Mouse (Mus musculus) retina, adult 2 months (tissue): ENCODE measurements around the gene Gm4756.
"Not testable (repeated sequence)": the region's sequence is repeated elsewhere in the genome, so short reads cannot be mapped to it uniquely, and the experiment has no call there.

ENCODE experiments used
- DNase-seq: peaks from one replicate; pipeline ENCODE4 v3.0.0-alpha.2; 2012; ENCODE audit warnings: low read depth, low spot score

Gm4756 gene

GRCm38 (mm10) chr12:72649611-72650330 is at the start of gene Gm4756:
Gm4756 (minus strand) TSS chr12:72649661.
- DNase-seq: no peak

DNA sequence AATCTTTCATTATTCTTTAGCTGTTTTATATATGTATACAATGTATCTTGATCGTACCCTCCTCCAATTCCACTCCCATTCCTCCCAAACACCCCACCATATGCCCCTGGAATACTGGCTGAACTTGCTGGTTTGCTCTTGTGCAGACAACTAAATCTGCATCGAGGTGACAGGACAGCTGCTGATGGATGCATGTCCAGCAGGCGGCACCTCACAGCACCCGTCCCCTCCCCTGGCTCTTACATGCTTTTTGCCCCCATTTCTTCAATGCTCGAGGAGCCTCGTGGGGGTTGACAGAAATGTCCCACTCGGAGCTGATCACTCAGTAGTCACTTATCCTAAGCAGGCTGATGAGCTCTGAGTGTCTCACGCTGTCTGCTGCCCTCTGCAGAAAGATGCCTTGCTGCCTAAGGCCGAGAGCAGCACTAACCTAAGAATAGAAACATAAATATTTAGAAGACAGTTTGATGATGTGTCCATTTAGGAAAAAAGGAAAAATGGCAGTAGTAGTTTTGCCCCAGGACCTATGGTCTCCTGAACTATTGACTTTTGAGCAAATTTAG is 45.5 kb upstream of the Gm4756 start:
- no peak for DNase-seq

DNA sequence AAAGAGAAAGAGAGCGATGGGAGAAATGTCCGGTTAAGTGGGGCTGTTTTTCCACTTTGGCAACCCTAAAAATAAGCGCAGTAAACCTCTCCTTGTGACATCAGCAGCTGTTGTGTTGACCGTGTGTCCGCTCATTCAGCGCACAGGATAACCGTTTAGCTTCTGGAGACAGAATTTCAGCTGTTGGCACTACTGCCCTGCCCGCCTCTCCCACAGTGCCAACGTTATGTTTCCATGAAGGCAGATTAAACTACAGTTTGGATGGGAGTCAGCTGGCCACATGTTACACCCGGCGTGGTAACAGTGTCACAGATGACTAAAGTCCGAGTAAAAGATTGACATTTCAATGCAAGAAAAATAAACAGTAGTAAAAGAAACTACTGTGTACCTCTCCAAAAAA is 45.0 kb upstream of the Gm4756 start:
- no peak for DNase-seq

- DNase-seq: peak; percentile 43
These were observed 44.4 kb upstream of the Gm4756 start for GRCm38 (mm10) chr12:72693895-72694294.

DNA sequence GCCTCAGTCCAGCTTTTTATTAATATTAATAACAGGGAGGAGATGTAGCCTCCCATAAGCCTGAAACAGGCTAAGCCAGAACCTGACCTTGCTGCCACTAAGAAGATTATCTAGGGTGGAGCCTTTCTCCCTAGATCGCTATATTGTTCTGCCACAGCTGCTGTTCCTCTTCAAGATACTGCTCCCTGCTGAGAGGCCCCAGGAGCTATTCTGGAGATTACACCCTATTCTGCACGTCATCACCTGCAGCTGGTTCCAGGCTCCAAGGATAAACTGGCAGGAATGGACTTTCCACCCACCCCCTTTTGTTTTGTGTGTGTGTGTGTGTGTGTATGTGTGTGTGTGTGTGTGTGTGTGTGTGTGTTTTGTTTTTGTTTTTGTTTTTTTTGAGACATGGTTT is 38.8 kb upstream of the Gm4756 start:
- DNase-seq: peak; percentile 54

- DNase-seq: not testable (repeated sequence)
These were observed 38.3 kb upstream of the Gm4756 start for GRCm38 (mm10) chr12:72687741-72688140.

- not testable (repeated sequence) for DNase-seq
These were observed 37.1 kb upstream of the Gm4756 start for GRCm38 (mm10) chr12:72686566-72686965.

DNA sequence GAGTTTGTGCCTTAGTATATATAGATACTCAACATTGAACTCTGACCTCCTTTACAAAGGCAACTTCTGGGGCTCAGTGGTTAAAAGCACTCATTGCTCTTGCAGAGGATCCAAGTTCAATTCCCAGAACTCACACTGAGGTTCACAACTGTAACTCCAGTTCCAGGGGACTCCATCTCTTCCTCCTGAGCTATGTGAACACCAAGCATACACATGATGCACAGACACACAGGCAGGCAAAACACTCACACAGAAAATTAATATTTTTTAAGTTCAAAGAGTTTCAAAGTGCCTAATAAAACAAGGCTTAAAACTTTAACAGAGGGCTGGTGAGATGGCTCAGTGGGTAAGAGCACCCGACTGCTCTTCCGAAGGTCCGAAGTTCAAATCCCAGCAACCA is 34.2 kb upstream of the Gm4756 start:
- no peak for DNase-seq

DNA sequence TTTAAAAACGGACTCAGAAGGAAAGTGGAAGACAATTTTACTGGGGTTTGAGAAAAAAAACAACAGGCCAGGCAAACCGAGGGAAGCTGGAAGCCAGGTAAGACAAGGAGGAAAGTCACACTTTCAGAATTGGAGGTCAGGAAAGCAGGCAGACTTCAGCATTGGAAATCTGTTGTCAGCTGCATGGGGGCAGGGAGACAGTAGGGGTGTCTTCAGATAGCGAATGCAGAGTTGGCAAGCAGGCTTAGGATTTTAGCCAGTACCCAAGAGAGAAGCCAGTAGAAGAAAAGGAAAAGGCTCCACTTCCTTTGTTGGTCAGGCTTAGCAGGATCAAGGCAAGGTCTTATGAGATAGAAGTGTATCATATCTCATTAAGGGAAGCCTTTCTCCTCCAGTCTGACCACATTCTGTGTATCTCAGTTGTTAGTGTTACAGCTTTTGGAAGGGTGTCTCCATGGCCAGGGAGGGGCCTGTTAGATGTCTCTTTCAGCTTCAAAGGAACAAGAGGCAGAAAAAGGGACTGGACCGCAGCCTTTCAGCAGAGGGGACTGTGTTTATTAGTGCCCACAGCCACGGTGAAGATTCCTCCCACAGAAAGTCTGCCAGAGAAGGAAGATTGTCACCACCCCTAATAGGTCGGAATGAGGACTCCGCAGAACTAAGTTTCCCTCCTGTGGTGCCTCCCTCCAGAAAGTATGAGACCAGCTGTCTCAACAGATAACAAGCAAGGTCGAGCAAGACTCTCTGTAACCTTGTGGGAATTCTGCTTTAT is 33.2 kb upstream of the Gm4756 start:
- DNase-seq: no peak

DNA sequence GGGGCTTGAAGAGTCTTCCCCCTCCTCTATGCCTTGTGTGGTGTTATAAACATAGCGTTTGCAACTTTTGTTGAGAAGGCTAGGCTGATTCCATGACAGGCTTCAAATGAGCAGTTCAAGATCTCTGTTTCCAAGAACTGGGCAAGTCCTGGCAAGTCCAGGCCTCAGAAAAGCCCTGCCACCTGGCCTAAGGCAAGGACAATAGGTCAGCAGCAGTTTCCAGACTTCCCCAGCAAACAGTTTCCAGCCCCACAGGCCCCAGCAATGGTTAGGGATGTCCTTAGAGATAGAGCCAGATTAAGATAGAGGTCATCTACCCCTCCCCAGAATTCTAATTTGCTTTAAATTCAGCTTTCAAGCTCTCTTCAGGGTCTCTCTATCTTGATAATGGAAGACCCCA is 32.5 kb upstream of the Gm4756 start:
- DNase-seq: no peak

DNA sequence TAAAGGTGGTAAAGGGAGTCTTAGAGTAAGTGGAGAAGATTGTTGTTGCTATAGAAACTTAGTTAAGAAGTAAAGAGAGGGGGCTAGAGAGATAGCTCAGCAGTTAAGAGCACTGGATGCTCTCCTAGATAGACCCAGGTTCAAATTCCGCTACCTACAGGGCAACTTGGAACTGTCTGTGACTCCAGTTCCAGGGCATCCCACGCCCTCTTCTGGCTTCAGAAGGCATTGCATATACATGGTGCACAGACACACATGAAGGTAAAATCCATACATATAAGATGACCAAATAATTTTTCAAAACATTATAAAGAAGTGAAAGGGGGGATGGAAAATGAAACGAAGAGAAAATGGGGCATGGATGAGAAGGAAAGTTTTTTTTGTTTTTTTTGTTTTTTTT is 30.2 kb upstream of the Gm4756 start:
- DNase-seq: no peak

DNA sequence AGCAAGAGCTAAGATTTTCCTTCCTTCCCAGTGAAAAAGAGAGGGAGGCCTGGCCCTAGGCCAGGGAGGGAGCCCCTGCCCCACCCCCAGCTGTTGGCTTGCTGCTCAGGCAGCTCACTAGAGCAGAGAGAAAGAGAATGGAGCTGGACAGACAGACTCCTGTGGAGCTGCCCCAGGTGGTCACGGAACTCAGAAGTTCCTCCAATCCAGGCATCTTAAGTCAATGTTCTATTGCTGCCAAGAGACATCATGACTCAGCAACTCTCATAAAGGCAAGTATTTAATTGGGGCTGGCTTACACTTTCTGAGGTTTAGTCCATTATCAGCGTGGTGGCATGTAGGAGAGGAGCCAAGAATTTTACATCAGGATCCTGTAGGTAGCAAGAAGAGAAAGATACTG is 25.4 kb upstream of the Gm4756 start:
- DNase-seq: no peak

DNA sequence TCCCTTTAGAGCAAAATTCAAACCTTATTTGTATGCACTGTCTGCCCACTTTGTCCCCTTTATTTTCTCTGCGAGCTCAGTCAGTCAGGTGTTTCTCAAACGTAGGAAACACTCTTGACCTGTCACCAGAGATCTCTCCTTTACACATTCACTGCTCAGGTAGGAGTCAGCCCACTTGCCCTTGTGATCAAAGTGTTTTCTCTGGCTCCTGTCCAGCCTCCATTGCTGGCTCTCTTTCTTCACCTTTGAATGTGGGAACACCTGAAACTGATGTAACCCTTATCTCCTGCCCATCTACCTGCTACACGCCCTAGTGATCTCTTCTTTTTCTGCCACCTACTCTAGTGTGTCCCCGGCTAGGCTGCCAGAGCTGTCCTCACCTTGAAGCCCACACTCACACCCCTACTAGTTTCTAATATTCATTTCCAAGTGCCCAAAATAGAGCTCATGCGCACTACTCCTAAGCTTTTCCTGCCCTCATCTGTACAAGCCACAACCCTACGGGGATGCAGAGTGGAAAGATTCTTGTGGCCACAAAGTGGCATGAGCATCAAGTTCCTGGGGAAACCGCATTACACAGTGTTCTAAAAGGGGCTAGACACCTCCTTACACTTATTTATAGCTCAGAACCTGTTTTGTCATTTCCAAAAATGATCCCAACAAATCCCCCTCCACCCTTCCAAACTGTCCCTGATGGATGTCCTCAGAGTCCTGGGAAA is 24.8 kb upstream of the Gm4756 start:
- no peak for DNase-seq

DNA sequence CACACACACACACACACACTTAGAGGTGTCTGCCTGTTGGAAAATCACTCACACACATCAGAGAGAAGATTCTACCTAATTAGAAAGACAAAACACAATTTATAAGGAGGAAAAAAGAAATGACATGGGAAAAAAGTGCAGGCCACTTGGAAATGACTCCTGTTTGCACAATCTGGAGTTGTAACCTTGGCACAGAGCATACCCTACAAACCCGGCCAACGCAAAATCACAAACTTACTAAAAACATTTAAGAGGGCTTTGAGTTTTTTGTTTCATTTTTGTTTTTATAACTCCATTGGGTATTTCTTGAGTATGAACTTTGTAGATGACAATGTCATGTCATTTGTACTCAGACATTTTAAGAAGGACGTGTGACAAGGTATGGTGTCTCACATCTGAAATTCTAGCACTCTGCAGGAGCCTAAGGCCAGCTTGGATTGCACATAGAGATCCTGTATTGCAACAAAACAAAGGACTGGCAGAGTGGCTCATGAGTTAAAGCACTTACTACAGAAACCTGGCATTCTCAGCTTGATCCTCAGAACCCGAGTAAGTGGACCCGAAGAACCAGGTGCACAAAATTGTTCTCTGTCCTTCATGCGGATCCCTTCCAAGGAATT is 22.2 kb upstream of the Gm4756 start:
- DNase-seq: no peak

DNA sequence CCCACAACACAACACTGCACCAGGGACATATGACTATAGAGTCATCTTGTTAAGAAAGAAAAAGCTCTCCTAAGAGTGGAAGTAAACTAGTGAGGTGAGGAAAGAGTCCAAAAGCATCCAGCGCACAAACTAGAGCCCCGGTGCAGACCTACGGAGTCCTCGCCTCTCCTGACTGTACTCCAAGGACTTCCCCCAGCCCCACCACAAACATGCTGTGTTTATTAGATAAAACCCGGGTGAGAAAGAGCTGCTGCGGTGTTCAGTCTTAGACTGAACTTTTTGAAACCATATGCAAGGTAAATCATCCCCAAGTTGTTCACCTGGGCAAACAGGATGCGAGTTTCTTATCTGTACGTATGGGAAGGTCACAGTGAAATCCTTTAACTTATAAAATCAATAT is 21.5 kb upstream of the Gm4756 start:
- DNase-seq: no peak

DNA sequence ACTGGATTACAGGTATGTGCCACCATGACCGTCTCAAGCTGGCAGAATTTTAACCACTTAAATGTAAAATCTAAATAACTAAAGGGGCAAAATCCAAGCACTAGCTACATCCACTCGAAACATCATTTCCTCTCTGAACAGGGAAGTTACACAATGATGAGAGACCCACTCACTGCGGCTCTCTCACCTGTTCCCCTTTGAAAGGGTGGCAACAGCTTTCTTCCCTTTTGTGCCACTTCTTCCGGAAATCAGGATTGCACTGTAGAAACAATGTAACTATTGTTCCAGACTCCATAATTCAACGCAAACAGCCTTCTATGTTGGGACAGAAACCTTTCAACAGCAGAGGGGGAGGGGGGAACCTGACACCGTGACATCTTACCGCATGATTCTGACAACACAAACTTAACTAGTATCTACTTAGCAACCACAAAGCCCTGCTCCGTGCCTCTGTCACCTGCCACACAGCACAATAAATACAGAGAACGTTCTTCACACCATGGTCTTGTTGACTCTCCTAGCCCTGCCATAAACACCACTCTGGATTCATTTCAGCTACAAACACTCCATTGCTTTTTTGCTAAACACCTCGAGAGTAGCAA is 18.5 kb upstream of the Gm4756 start:
- no peak for DNase-seq

DNA sequence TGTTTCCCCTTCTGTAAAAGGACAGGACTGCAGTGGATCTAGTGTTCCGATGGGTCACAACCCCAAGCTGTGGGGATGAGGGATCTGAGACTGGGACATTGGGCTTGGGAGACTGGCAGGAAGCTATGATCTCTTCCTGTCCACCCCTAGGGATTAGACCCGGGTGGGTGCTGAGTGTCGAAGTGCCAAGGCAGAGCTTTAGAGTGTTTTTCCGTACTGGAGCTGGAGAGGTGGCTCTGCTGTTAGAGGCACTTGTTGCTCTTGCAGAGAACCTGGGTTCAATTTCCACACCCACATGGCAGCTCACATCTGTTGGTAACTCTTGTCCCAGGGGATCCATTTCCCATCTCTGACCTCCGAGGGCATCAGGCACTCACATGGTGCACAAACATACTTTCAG is 16.6 kb upstream of the Gm4756 start:
- no peak for DNase-seq

DNA sequence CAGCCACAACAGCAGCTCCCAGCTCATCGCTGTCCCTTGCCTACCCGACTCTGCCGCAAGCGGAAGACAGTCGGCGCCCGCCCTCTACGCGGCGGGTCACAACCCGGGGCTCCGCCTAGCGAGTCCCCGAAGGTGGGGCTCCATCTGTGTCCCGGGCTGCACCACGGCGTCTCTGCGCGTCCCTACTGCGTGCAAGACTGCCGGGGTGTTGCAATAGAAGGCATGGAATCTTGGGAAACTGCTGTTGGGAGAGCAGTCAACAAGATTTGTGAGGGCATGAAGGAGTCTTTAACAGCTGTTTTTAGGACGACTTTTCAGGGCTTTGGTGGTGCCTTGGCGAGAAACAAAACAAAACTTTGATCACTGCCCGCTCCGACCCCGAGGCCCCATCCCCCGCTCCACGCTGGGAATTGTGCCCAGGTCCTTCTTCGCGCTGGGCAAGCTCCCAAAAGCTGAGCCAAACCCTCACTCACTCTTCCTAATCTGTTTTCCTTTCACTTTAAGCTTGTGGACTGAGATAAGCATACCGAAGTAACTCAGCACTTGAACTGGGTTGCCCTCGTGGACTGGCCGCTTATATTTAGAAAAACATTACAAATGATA is 15.4 kb upstream of the Gm4756 start, which contains the start of gene Dhrs7:
Dhrs7 (minus strand) TSS at position 175 of the 603 bp plus-strand sequence.
- DNase-seq: peak; percentile 62

GRCm38 (mm10) chr12:72664020-72664734 is 14.7 kb upstream of the Gm4756 start:
- no peak for DNase-seq

- no peak for DNase-seq
These were observed 6.3 kb upstream of the Gm4756 start for GRCm38 (mm10) chr12:72655775-72656174.
